Mouse (Mus musculus): ENCODE data around the gene Shtn1. TPM values are rescaled to one million over a fixed set of nuclear protein-coding genes. Genes with fewer than 3 reads are reported as not detected.

Shtn1 gene
- polyA plus RNA-seq, 1 experiment from 2014 or later: 52.8 TPM

DNA sequence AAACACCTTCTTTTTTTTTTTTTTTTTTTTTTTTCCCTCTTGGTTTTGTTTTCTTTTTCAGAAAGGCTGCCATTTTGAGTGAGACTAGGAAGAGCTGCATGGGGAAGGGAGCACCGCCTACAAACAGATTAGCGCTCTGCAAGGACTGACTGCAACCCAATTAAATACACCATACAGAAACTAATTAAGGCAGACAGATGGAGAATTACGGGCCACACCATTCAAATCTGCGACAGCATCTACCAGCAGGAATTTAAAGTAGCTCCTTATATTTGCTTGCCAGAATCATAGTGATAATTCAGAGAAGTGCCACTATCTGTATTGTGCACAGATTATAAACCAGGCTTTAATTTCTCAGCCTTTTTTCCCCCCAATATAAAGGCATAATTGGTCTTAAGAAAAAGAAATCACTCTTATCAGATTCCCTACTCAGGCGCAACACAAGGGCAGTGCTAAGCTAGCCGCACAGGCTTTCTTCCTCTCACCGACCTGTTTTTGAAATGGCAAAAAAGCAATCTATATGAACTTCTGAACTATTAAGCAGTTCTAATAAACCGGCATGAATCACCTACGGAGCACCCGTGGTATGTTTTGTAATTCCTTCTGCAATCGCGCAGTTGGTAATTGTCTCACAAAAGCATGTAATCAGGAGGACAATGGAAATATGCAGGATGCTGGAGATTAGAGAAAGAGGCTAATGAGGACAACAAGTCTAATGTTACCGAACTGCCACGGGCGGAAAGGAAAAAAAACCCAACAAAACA, 69.1 kb downstream of the Shtn1 start:
- Histone ChIP-seq H3K4me1 (replicated peaks) (peaks cover 9% of the 10 kb centered on the region; the same call in 1 of the 2 replicates), H3K9ac (no peak overlapping the region; the same call in 1 of the 2 replicates), H3K4me3 (no peak overlapping the region), H3K9me3 (no peaks in the 10 kb centered on the region), H3K27me3 (no peaks in the 10 kb centered on the region), H3K4me2 (no peak overlapping the region), H3K36me3 (peaks cover 4% of the 10 kb centered on the region; the same call in 1 of the 2 replicates), H3K27ac (replicated peaks) (peak overlapping the region; percentile 46)
- WGBS: 41% methylated on average over 15 of the region's 15 CpGs
- ATAC-seq (ENCODE audit: low FRiP score, low read depth): peak; percentile 34; the same call in 1 of the 2 replicates

DNA sequence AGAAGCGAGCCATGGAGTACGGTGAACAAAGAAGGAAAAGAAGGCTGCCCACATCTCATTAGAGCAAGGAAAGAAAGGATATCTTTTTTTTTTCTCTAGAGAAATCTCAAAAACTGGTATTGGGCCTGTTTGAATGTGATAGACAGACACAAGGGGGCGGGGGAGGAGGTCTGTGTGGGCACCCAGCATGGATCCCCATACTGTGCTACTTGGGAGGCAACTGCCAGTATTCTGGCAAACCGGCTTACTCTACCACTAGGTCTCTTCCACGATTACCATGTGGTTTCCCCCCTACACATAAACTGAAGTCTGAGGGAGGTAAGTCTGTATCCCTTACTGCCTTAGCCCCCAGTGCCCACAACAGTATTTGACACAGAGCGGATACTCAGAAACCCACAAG, 73.1 kb downstream of the Shtn1 start:
- H3K27me3 ChIP-seq: no peaks in the 10 kb centered on the region
- WGBS: 93% methylated on average over 6 of the region's 6 CpGs
- ATAC-seq (ENCODE audit: low FRiP score, low read depth): no peak

DNA sequence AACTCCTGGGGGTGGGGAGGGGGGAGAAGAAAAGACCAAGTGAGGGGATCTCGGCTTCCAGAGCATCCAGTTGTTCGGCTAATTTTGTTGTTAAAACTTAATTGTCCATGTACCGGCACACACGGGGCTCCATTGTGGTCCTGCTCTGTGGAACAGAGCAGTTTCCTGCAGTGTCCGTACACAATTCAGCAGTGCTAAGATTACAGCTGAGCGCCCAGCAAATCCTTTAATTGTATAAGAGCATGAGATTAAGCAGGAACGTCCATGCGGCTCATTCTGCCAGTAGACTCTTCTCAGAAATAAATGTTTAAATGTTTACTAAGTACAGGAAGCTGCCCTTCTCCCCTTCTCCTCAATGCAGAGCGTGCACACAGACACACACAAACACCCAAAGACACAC, 94.3 kb downstream of the Shtn1 start:
- 11% methylated on average over 9 of the region's 9 CpGs for WGBS

More for the DNA sequence above, 73.1 kb downstream of the Shtn1 start:
- no peak overlapping the region for H3K4me2 ChIP-seq
- H3K4me1 ChIP-seq (replicated peaks): peaks cover 9% of the 10 kb centered on the region; the same call in 1 of the 2 replicates
- no peak overlapping the region for H3K27ac ChIP-seq (replicated peaks)
- H3K4me3 ChIP-seq: no peak overlapping the region
- peaks cover 10% of the 10 kb centered on the region; the same call in 1 of the 2 replicates for H3K36me3 ChIP-seq
- no peak overlapping the region for H3K9ac ChIP-seq
- no peaks in the 10 kb centered on the region for H3K9me3 ChIP-seq

DNA sequence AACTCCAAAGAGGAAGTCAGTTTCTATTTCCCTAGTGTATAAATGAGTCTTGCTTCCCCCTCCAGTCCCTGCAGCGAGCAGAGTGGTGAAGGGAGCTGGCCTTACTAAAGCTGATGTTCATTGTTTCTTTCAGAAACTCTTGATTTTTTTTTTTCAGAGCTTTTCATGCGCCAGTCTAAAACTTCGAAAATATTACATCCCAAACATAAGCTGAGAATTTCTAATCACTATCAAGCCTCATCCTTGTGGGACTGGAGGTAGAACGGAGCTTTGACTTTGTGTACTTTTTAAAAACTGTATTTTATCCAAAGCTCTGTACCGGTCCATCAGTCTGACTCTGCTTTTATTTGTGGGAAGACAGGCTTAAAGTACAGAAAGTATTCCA, 95.9 kb downstream of the Shtn1 start:
- no peak for ATAC-seq (ENCODE audit: low FRiP score, low read depth)
- peaks cover 58% of the 10 kb centered on the region for H3K27me3 ChIP-seq
- H3K4me1 ChIP-seq (replicated peaks): peaks cover 19% of the 10 kb centered on the region
- WGBS: 49% methylated on average over 5 of the region's 5 CpGs
- H3K36me3 ChIP-seq: 0 out of 2 replicates have a peak, but pooled peaks cover 2% of the 10 kb centered on the region
- no peak overlapping the region for H3K27ac ChIP-seq (replicated peaks)
- H3K4me2 ChIP-seq: peak overlapping the region; percentile 20
- no peak overlapping the region for H3K9ac ChIP-seq
- H3K4me3 ChIP-seq: no peak overlapping the region
- no peaks in the 10 kb centered on the region for H3K9me3 ChIP-seq

More for the DNA sequence above, 94.3 kb downstream of the Shtn1 start:
- no peaks in the 10 kb centered on the region for H3K9me3 ChIP-seq
- H3K4me3 ChIP-seq: no peak overlapping the region
- H3K27me3 ChIP-seq: peaks cover 44% of the 10 kb centered on the region
- no peak for ATAC-seq (ENCODE audit: low FRiP score, low read depth)
- H3K36me3 ChIP-seq: no peaks in the 10 kb centered on the region
- peaks cover 19% of the 10 kb centered on the region for H3K4me1 ChIP-seq (replicated peaks)
- H3K9ac ChIP-seq: no peak overlapping the region
- no peak overlapping the region for H3K4me2 ChIP-seq
- no peak overlapping the region for H3K27ac ChIP-seq (replicated peaks)

DNA sequence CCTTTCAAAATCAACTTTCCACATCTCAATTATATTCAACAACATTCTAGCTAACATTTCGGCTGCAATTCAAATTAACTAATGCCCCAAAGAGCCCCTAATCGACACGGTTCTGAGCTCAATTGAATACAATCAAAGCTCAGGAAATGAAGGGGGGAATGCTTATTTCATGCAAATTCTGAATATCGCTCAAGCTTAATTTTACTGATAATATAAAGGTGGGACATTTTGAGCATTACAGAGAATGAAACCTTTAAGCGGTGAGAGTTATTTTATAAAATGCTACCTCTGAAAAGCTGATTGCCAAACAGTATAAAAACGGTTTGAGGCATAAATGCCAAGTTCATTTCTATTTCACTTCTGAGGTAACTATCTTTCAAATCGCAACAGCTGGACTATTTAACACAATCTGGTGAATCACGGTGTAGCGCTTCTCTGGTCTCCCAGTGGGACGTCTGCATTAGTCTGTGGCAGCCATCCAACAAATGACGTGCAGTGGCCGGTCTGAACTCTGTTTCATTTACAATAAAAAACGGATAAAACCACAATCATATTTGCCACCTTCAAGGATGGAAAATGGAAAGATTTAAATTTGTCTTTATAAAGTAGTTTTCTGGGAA, 96.4 kb downstream of the Shtn1 start:
- H3K4me2 ChIP-seq: peak overlapping the region; percentile 20
- H3K4me3 ChIP-seq: no peak overlapping the region
- H3K27ac ChIP-seq (replicated peaks): no peak overlapping the region
- H3K4me1 ChIP-seq (replicated peaks): peaks cover 19% of the 10 kb centered on the region
- H3K9me3 ChIP-seq: no peaks in the 10 kb centered on the region
- no peak for ATAC-seq (ENCODE audit: low FRiP score, low read depth)
- H3K9ac ChIP-seq: no peak overlapping the region
- peaks cover 60% of the 10 kb centered on the region for H3K27me3 ChIP-seq
- WGBS: 19% methylated on average over 13 of the region's 13 CpGs
- H3K36me3 ChIP-seq: peaks cover 7% of the 10 kb centered on the region; the same call in 1 of the 2 replicates

DNA sequence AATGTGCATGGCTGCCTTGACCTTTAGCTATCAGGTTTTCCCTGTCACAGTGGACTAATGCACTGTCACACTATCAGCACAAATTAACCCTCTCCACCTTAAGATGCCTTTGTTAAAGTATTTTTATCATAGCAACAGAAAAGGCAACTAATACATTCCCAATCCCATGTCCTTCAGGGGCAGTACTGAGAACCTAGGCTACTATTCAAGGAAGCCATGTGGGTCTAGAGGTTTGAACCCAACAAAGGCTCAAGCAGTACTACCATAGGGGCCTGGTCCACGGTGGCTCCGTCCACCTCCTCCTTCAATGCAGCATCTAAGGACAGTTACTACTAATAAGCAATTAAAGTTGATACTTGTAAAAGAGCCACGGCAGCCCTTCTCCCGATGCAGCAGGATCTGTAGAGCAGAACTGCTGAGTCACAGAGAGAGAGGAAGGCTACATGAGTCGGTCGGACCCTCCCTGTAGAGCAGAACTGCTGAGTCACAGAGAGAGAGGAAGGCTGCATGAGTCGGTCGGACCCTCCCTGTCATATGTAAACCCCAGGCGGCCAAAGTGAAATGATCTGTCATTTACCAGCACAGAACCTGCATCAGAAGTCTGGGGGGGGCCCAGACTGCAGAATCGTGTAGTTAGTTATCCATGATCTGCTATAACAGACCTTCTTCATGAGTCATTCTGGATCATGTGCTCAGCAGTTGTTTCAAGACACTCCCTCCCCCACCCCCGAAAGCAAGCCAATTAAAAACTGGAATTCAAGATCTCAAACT, 97.3 kb downstream of the Shtn1 start:
- 49% methylated on average over 11 of the region's 11 CpGs for WGBS
- Histone ChIP-seq H3K4me1 (replicated peaks) (peaks cover 19% of the 10 kb centered on the region), H3K4me2 (no peak overlapping the region), H3K9me3 (no peaks in the 10 kb centered on the region), H3K27ac (replicated peaks) (no peak overlapping the region), H3K9ac (no peak overlapping the region), H3K27me3 (peaks cover 58% of the 10 kb centered on the region), H3K36me3 (peaks cover 9% of the 10 kb centered on the region; the same call in 1 of the 2 replicates), H3K4me3 (no peak overlapping the region)
- ATAC-seq (ENCODE audit: low FRiP score, low read depth): no peak; the same call in 1 of the 2 replicates

DNA sequence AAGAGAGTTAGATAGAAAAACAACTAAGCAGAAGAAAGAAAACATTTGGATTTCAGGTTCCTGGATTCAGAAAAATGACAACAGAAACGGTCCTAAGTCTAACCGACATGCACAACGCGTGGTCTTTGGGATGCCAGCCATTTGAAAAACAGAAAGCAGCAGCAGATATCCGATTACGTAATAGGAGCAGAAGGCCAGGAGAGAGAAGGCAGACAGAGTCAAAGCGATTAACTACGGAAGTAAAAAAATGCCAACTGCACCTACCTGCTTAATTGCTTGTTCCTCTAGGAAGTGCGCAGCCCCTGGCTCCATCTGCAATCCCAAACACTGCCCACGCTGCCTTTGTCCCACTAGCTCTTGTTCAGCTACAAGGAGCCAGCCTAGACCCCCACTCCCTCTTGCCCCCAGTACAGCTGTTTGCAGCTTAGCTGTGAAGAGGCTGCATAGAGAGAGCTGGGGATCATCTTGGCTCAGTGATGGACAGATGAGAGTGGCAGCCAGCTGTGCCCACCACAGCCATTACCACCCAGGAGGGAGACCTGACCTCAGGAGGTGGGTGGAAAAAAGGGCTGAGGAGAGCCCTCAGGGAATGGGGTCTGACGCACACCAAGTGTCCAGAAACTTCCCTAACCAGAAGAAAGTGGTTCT, 100.6 kb downstream of the Shtn1 start:
- H3K4me1 ChIP-seq (replicated peaks): peaks cover 16% of the 10 kb centered on the region
- H3K27ac ChIP-seq (replicated peaks): no peak overlapping the region
- no peak overlapping the region for H3K4me3 ChIP-seq
- no peak for ATAC-seq (ENCODE audit: low FRiP score, low read depth)
- no peak overlapping the region for H3K9ac ChIP-seq
- H3K4me2 ChIP-seq: no peak overlapping the region
- H3K27me3 ChIP-seq: peaks cover 76% of the 10 kb centered on the region
- no peaks in the 10 kb centered on the region for H3K9me3 ChIP-seq
- 79% methylated on average over 11 of the region's 11 CpGs for WGBS
- H3K36me3 ChIP-seq: peaks cover 17% of the 10 kb centered on the region

GRCm38 (mm10) chr19:58974126-58974525, 101.8 kb downstream of the Shtn1 start:
- no peak for ATAC-seq (ENCODE audit: low FRiP score, low read depth)
- no peak overlapping the region for H3K27ac ChIP-seq (replicated peaks)
- no peaks in the 10 kb centered on the region for H3K9me3 ChIP-seq
- WGBS: 81% methylated on average over 8 of the region's 8 CpGs
- no peak overlapping the region for H3K4me2 ChIP-seq
- no peak overlapping the region for H3K9ac ChIP-seq
- no peak overlapping the region for H3K4me3 ChIP-seq
- H3K4me1 ChIP-seq (replicated peaks): peaks cover 7% of the 10 kb centered on the region
- peaks cover 17% of the 10 kb centered on the region for H3K36me3 ChIP-seq
- peaks cover 86% of the 10 kb centered on the region for H3K27me3 ChIP-seq

DNA sequence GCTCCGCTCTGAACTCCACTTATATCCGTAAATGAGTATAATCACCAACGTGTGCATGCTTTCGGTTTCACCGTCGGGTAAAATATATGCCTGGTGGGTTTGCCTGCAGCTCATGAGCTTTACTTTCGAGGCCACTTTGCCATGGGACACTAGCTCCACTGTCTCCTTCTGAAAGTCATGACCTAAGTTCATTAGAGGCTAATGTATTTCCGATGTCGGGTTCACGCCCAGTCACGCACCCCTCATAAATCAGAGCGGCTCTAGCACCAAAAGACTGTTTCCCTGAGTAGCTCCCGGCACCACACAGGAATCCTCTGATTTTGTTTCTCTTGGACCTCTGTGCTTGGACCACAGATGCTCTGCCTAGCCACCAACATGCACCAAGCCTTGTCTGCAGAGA, 105.1 kb downstream of the Shtn1 start:
- H3K27ac ChIP-seq (replicated peaks): no peak overlapping the region
- H3K4me1 ChIP-seq (replicated peaks): peaks cover 8% of the 10 kb centered on the region
- no peak overlapping the region for H3K4me2 ChIP-seq
- H3K36me3 ChIP-seq: peaks cover 15% of the 10 kb centered on the region
- no peak overlapping the region for H3K9ac ChIP-seq
- H3K27me3 ChIP-seq: peaks cover 73% of the 10 kb centered on the region
- WGBS: 69% methylated on average over 13 of the region's 13 CpGs
- no peak for ATAC-seq (ENCODE audit: low FRiP score, low read depth)
- H3K9me3 ChIP-seq: no peaks in the 10 kb centered on the region
- no peak overlapping the region for H3K4me3 ChIP-seq

DNA sequence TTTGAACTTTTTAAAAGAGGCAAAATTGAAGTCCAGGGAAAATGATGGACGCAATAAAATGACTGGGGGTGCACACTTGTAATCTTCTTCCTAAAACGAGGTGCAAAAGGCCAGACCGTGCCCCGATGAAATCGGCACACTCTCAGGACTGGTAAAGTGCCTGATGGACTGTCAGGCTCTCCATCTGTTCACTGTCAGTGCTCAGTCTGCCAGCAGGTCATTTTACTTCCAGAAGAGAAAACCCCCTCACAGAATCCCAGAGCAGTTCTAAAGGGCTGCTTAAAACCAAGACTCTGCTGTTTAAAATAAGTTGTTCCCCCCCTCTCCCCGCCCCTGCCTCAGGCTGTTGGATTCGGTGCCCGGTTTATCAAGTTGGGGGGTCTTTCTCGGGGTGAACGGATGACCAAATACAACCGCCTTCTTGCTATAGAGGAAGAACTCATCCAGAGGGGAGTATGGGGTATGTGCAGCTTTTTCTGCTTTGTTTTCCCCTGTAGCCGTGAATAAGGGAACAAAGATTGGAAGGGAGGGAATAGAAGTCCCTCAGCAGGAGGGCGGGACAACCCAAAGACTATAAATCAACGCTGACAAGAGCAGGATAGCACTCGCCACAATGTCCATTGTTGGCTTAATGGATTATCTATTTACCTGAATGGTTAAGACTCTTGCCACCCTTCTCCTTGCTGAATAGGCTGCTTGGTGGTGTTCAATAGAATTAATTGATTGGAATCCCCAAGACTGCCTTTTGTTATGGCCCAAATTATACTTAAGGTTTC, 107.0 kb downstream of the Shtn1 start:
- Histone ChIP-seq H3K27ac (replicated peaks) (no peak overlapping the region), H3K9me3 (no peaks in the 10 kb centered on the region), H3K4me2 (no peak overlapping the region), H3K4me1 (replicated peaks) (peaks cover 8% of the 10 kb centered on the region), H3K36me3 (peaks cover 8% of the 10 kb centered on the region; the same call in 1 of the 2 replicates), H3K9ac (no peak overlapping the region), H3K4me3 (no peak overlapping the region), H3K27me3 (peaks cover 65% of the 10 kb centered on the region)
- ATAC-seq (ENCODE audit: low FRiP score, low read depth): no peak
- 11% methylated on average over 15 of the region's 15 CpGs for WGBS

- H3K27me3 ChIP-seq: peaks cover 37% of the 10 kb centered on the region
- no peaks in the 10 kb centered on the region for H3K36me3 ChIP-seq
- H3K27ac ChIP-seq (replicated peaks): no peak overlapping the region
- no peaks in the 10 kb centered on the region for H3K4me1 ChIP-seq (replicated peaks)
- no peak for ATAC-seq (ENCODE audit: low FRiP score, low read depth)
- no peaks in the 10 kb centered on the region for H3K9me3 ChIP-seq
- no peak overlapping the region for H3K4me3 ChIP-seq
- WGBS: 66% methylated on average over 8 of the region's 8 CpGs
- no peak overlapping the region for H3K4me2 ChIP-seq
- no peak overlapping the region for H3K9ac ChIP-seq
Observed at GRCm38 (mm10) chr19:58963011-58963410, 112.9 kb downstream of the Shtn1 start.
